In genomic region chr5:130141138-130141537, GRCm38 (mm10) we compare ENCODE assay signal across 15 mouse cellular contexts.
"Had no signal": no experiment of that assay in that cellular context is flagged by ENCODE, and none has a peak within 500 bp of the region (broad histone marks: within the 10 kb centered on the region; RNA-seq: fewer than 3 reads in every experiment).

No protein-coding gene starts in this region.

- H3K9me3 ChIP-seq: kidney, embryonic 15.5 days; liver, embryonic 13.5 days; lung, embryonic 15.5 days; megakaryocyte, embryonic 14.5 days; midbrain, embryonic 12.5 days had no signal

- H3K27me3 ChIP-seq: kidney, embryonic 15.5 days; lung, embryonic 15.5 days; midbrain, embryonic 12.5 days had no signal

- ATAC-seq: liver, postnatal 0 days had no signal

- DNase-seq: kidney, postnatal 25 days; liver; liver, embryonic 13.5 days; liver, postnatal 0 days; lung, postnatal 14 days; right cerebral cortex, adult 18-20 months; right cerebral cortex, postnatal 25 days; thymus, adult 18-20 months; thymus, postnatal 14 days had no signal

- H3K9ac ChIP-seq: kidney, embryonic 15.5 days; liver, embryonic 13.5 days; liver, postnatal 0 days; lung, embryonic 15.5 days; midbrain, embryonic 12.5 days had no signal

- H3K4me3 ChIP-seq: kidney, embryonic 15.5 days; left cerebral cortex, adult 2 months; liver, embryonic 13.5 days; lung, embryonic 15.5 days; megakaryocyte, embryonic 14.5 days; midbrain, embryonic 12.5 days had no signal

- H3K4me2 ChIP-seq: kidney, embryonic 15.5 days; liver, embryonic 13.5 days; lung, embryonic 15.5 days; midbrain, embryonic 12.5 days had no signal

- H3K36me3 ChIP-seq: lung, embryonic 15.5 days; midbrain, embryonic 12.5 days had no signal

- H3K27ac ChIP-seq: kidney, embryonic 15.5 days; left cerebral cortex, adult 2 months; liver, embryonic 13.5 days; lung, embryonic 15.5 days; macrophage; midbrain, embryonic 12.5 days had no signal
